Mouse (Mus musculus) cerebellum, adult 2 months (tissue): Measurements from ENCODE around the gene Rps11. TPM values are rescaled to one million over a fixed set of nuclear protein-coding genes. Genes with fewer than 3 reads are reported as not detected.

ENCODE experiments used
- DNase-seq, 2 experiments: peaks; one replicate each; pipeline ENCODE4 v3.0.0; 2021
- H3K27ac ChIP-seq: fragments of 200-500 bp; 2 replicates; pipeline ENCODE4 v1.5.1; 2012; ENCODE audit warnings: low read length, control low read depth, inconsistent platforms; ENCODE audit not compliant: insufficient read depth
- H3K27me3 ChIP-seq: fragments of 200-500 bp; 2 replicates; pipeline ENCODE4 v1.6.1; 2012; ENCODE audit warnings: inconsistent platforms, mild to moderate bottlenecking, low read length, moderate library complexity; ENCODE audit not compliant: control insufficient read depth, insufficient read depth
- H3K4me1 ChIP-seq: fragments of 200-500 bp; 2 replicates; pipeline ENCODE4 v1.6.1; 2011; ENCODE audit warnings: low read length; ENCODE audit not compliant: control insufficient read depth, insufficient read depth
- H3K4me3 ChIP-seq: fragments of 200-500 bp; replicated peaks from 2 replicates; pipeline ENCODE3; 2011; ENCODE audit warnings: mild to moderate bottlenecking, low read depth, low read length, control low read depth; ENCODE audit not compliant: insufficient read depth
- CTCF ChIP-seq: fragments of 200-500 bp; IDR thresholded peaks from 2 replicates; pipeline ENCODE4 v1.5.1; 2011; ENCODE audit warnings: low read depth, mild to moderate bottlenecking, control low read depth, low read length, moderate library complexity, borderline replicate concordance; ENCODE audit not compliant: insufficient read depth
- POLR2A ChIP-seq: fragments of 200-500 bp; IDR thresholded peaks from 2 replicates; pipeline ENCODE4 v1.6.1; 2011; ENCODE audit warnings: low read length, control low read depth, borderline replicate concordance; ENCODE audit not compliant: insufficient read depth
- whole genome bisulfite sequencing: fragments of 180-500 bp; shearing (Covaris S2); methylation state at CpG from one replicate; pipeline ENCODE4 v1.1.7; 2018; 5-methylcytosine and 5-hydroxymethylcytosine counted together
- polyA plus RNA-seq: library from polyadenylated mRNA; depleted of rRNA; stranded (reverse); fragments of >200 nt; gene quantifications from 2 replicates; pipeline ENCODE4 v1.2.3, GENCODE M21; 2012

Rps11 gene
- polyA plus RNA-seq, 1 experiment = 433 TPM

DNA sequence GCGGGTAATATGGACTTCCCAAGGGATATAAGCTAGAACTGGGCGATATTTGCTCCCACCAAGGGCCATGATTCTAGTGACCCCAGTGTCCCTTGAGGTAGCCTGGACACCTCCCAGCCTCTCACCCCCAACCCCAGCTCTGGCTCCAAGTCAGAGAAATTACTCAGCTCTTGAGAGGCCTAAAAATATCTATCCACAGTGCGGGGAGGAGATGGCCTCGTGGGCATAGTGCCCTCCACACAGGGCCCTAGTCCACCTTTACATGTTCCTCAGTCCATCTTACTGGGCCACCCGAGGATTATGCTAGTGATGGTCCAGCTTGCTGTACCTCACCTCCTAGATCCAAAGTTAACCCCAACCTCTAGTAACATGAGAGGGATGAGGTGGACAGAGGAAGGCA lies 40.6 kb upstream of the Rps11 start:
- TF ChIP-seq POLR2A (peak; percentile 43; the same call in 1 of the 2 replicates), CTCF (no peak)
- Histone ChIP-seq H3K4me1 (peaks cover 15% of the 10 kb centered on the region; the same call in 1 of the 2 replicates), H3K27ac (peak overlapping the region; percentile 91), H3K27me3 (no peaks in the 10 kb centered on the region), H3K4me3 (peak overlapping the region; percentile 79)
- peak; percentile 78 to 84 for DNase-seq
- WGBS = 16% methylated on average over 5 of the region's 5 CpGs

DNA sequence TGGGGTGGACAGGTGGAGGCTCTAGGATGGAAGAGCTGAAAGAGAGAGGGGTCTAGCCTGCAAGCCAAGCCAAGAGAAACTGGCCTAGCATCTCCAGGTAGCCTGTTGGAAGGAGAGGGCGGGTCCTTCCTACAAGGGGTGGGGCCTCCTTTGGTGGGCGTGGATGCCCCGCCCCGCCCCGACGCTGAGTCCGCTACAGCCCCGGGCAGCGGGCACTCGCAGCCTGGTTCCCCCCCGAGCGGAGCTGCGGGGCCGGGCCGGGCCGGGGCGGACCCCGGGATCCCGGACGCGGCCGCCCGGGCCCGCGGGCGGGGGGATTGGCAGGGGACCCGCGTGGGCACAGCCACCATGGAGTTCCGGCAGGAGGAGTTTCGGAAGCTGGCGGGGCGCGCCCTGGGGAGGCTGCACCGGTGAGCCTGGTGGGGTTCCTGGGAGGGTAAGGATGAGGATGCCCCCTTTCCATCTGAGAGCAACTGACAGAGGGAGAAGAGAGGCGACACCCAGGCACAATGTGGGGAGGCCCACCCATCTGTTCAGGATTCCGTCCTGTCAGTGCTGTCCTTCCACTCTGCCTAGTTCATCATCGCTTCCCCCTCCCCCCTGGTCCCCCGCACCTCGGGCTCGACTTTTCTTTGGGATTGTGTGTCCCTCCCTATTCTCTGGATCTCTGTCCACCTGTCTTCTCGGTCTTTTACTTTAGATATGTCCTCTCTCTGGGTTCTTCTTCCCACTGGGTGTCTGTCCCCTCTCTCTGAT lies 39.7 kb upstream of the Rps11 start, which contains the start of gene Slc17a7:
Slc17a7 (plus strand) TSS at position 215 of the 756 bp plus-strand sequence.
- no peaks in the 10 kb centered on the region for H3K27me3 ChIP-seq
- peak within 1 kb of the TSS; percentile 79 for H3K4me3 ChIP-seq
- WGBS = 3% methylated on average over 40 of the region's 41 CpGs
- DNase-seq = peak; percentile 86 to 89
- H3K27ac ChIP-seq = peak within 1 kb of the TSS; percentile 91
- H3K4me1 ChIP-seq = peaks cover 10% of the 10 kb centered on the region; the same call in 1 of the 2 replicates
- TF ChIP-seq CTCF = no peak
- peak; percentile 65 for TF ChIP-seq POLR2A

DNA sequence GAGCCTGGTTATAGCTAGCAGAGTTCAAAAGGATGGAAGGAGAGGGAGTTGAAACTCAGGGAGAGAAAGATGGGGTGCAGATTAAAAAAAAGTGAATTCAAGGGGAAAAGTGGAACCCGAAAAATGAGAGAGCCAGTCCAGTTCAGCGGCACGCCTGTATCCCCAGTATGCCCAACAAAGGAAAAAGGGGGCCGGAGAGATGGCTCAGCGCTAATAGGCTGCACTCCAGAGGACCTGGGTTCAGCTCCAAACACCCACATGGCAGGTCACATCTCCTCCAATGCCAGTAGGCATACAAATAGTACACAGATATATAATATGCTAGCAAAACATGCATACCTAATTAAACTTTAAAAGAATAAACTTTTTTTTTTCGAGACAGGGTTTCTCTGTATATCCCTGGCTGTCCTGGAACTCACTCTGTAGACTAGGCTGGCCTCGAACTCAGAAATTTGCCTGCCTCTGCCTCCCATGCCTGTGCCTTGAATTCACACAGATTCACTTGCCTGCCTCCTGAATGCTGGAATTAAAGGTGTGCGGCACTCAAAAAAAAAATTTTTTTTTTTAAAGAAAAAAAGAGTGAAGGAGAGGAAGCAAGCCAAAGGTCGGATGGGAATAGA lies 38.9 kb upstream of the Rps11 start:
- TF ChIP-seq CTCF = no peak
- no peak for TF ChIP-seq POLR2A
- Histone ChIP-seq H3K4me3 (peak overlapping the region; percentile 79), H3K27ac (peak overlapping the region; percentile 87), H3K27me3 (no peaks in the 10 kb centered on the region), H3K4me1 (peaks cover 5% of the 10 kb centered on the region; the same call in 1 of the 2 replicates)
- 35% methylated on average over 9 of the region's 9 CpGs for WGBS
- no peak for DNase-seq

DNA sequence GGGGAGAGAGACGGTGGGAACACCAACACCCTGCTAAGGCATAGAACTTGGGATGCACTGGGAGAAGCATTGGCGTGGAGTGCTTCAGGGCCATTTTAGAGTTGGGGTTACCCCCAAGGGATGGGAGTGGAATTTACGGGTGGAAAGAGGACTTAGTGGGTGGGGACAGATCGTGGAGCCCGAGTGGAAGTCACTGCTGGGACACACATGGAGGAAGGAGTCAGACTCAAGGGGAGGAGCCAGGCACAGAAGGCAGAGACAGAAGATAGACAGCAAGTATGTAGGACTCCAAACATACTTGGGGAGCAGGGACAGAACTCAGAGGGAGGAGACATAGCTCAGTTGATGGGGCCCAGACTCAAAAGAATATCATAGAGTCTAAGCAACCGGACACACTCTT lies 38.3 kb upstream of the Rps11 start:
- 9% methylated on average over 6 of the region's 6 CpGs for WGBS
- peak overlapping the region; percentile 65 for H3K27ac ChIP-seq

GRCm38 (mm10) chr7:45161612-45162473 lies 37.6 kb upstream of the Rps11 start:
- TF ChIP-seq POLR2A (no peak), CTCF (peak; percentile 95)
- Histone ChIP-seq H3K27ac (peak overlapping the region; percentile 65), H3K27me3 (no peaks in the 10 kb centered on the region), H3K4me1 (peaks cover 5% of the 10 kb centered on the region; the same call in 1 of the 2 replicates), H3K4me3 (peak overlapping the region; percentile 36)
- peak; percentile 99 for DNase-seq
- WGBS = 1% methylated on average over 35 of the region's 35 CpGs

More for the DNA sequence above, 38.3 kb upstream of the Rps11 start:
- no peaks in the 10 kb centered on the region for H3K27me3 ChIP-seq
- peaks cover 5% of the 10 kb centered on the region; the same call in 1 of the 2 replicates for H3K4me1 ChIP-seq
- peak overlapping the region; percentile 36 for H3K4me3 ChIP-seq
- DNase-seq = no peak
- TF ChIP-seq CTCF = no peak
- 0 out of 2 replicates have a peak, but pooled peaks have one; percentile 24 for TF ChIP-seq POLR2A

DNA sequence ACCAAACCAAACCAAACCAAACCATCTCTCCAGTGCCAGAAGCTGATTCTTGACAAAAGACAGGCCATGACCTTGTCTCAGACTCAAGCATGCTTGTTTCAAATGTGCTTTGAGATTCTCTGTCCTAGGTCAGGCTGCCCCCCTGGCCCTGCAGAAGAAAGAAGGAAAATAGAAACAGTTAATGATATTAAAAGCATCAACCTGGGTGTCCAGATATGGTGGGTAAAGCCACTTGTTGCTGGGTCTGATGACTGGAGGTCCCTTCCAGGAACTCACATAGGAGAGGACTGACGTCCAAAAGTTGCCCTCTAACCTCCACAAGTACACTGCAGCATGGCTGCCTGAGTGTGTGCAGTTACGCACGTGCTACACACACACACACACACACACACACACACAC lies 36.6 kb upstream of the Rps11 start:
- Histone ChIP-seq H3K4me3 (no peak overlapping the region), H3K4me1 (peaks cover 5% of the 10 kb centered on the region; the same call in 1 of the 2 replicates), H3K27me3 (no peaks in the 10 kb centered on the region), H3K27ac (no peak overlapping the region)
- TF ChIP-seq POLR2A (no peak), CTCF (no peak)
- no peak for DNase-seq
- WGBS = 79% methylated on average over 3 of the region's 3 CpGs

GRCm38 (mm10) chr7:45160316-45160800 lies 36.1 kb upstream of the Rps11 start:
- H3K4me3 ChIP-seq = no peak overlapping the region
- H3K27me3 ChIP-seq = no peaks in the 10 kb centered on the region
- TF ChIP-seq CTCF (no peak), POLR2A (no peak)
- peaks cover 5% of the 10 kb centered on the region; the same call in 1 of the 2 replicates for H3K4me1 ChIP-seq
- no peak overlapping the region for H3K27ac ChIP-seq
- WGBS = 93% methylated on average over 6 of the region's 6 CpGs
- DNase-seq = no peak
